Mouse (Mus musculus) myocyte (in vitro differentiated cells): ENCODE results near the gene I830077J02Rik. TPM values are rescaled to one million over a fixed set of nuclear protein-coding genes. Genes with fewer than 3 reads are reported as not detected.

Source experiments
- H3K27me3 ChIP-seq: one replicate; pipeline ENCODE4 v1.6.1; 2011; ENCODE audit not compliant: control insufficient read depth, insufficient read depth, insufficient read length
- H3K36me3 ChIP-seq: one replicate; pipeline ENCODE4 v1.6.1; 2011; ENCODE audit not compliant: control insufficient read depth, insufficient read depth
- H3K4me2 ChIP-seq: one replicate; pipeline ENCODE4 v1.6.1; 2011; ENCODE audit warnings: low read depth, control low read depth
- H3K4me3 ChIP-seq: one replicate; pipeline ENCODE4 v1.5.1; 2011; ENCODE audit warnings: mild to moderate bottlenecking, control low read depth, moderate library complexity
- H3K79me2 ChIP-seq: one replicate; pipeline ENCODE4 v1.6.1; 2011; ENCODE audit not compliant: control insufficient read depth, insufficient read depth
- H3ac ChIP-seq: one replicate; pipeline ENCODE4 v1.6.1; 2011; ENCODE audit not compliant: control insufficient read depth, insufficient read length
- CEBPB ChIP-seq: IDR thresholded peaks from 2 replicates; pipeline ENCODE4 v1.6.1; 2011; ENCODE audit warnings: mild to moderate bottlenecking, moderate library complexity; ENCODE audit not compliant: poor library complexity, insufficient read depth, severe bottlenecking
- E2F4 ChIP-seq: IDR thresholded peaks from one replicate; pipeline ENCODE4 v1.6.1; 2011; ENCODE audit warnings: mild to moderate bottlenecking, control low read depth, moderate library complexity; ENCODE audit not compliant: insufficient read depth
- MAX ChIP-seq: IDR thresholded peaks from one replicate; pipeline ENCODE4 v1.6.1; 2011; ENCODE audit warnings: low read depth, mild to moderate bottlenecking, control low read depth
- MYOD1 ChIP-seq, 3 experiments: IDR thresholded peaks; one replicate each; pipeline ENCODE4 v1.6.1; 2011; ENCODE audit warnings: control low read depth in 2 of 3, low read depth in 2 of 3, mild to moderate bottlenecking in 2 of 3, moderate library complexity in 1 of 3; ENCODE audit not compliant: insufficient read length in 2 of 3, control insufficient read depth in 1 of 3
- MYOG ChIP-seq, 3 experiments: IDR thresholded peaks; one replicate each; pipeline ENCODE4 v1.6.1; 2011; ENCODE audit warnings: control low read depth in 2 of 3, low read depth in 2 of 3, mild to moderate bottlenecking in 2 of 3; ENCODE audit not compliant: insufficient read length in 2 of 3, control insufficient read depth in 1 of 3, insufficient read depth in 1 of 3
- POLR2A ChIP-seq: IDR thresholded peaks from one replicate; pipeline ENCODE4 v1.6.1; 2011; ENCODE audit warnings: low read depth, mild to moderate bottlenecking, control low read depth, moderate library complexity; ENCODE audit not compliant: insufficient read length
- POLR2AphosphoS2 ChIP-seq: IDR thresholded peaks from one replicate; pipeline ENCODE4 v1.6.1; 2011; ENCODE audit warnings: low read depth, control low read depth; ENCODE audit not compliant: insufficient read length
- REST ChIP-seq: IDR thresholded peaks from one replicate; pipeline ENCODE4 v1.6.1; 2011; ENCODE audit warnings: mild to moderate bottlenecking, control low read depth, moderate library complexity; ENCODE audit not compliant: insufficient read depth, insufficient read length
- SRF ChIP-seq: IDR thresholded peaks from one replicate; pipeline ENCODE4 v1.6.1; 2011; ENCODE audit warnings: low read depth; ENCODE audit not compliant: control insufficient read depth, insufficient read length
- TCF12 ChIP-seq: IDR thresholded peaks from one replicate; pipeline ENCODE4 v1.6.1; 2011; ENCODE audit warnings: mild to moderate bottlenecking, control low read depth; ENCODE audit not compliant: poor library complexity, insufficient read depth, severe bottlenecking
- TCF3 ChIP-seq: IDR thresholded peaks from one replicate; pipeline ENCODE4 v1.6.1; 2011; ENCODE audit warnings: low read depth, control low read depth; ENCODE audit not compliant: insufficient read length
- USF1 ChIP-seq: IDR thresholded peaks from one replicate; pipeline ENCODE4 v1.6.1; 2011; ENCODE audit warnings: low read depth, mild to moderate bottlenecking, control low read depth, moderate library complexity
- polyA plus RNA-seq: library from polyadenylated mRNA; unstranded; fragments of >200 nt; fragmentation: generic; extraction: Trizol; gene quantifications from one replicate; pipeline ENCODE4 v1.2.1, GENCODE M21; 2012; ENCODE audit warnings: missing spikeins

The I830077J02Rik gene
- polyA plus RNA-seq, 1 experiment, result 0.07 TPM

DNA sequence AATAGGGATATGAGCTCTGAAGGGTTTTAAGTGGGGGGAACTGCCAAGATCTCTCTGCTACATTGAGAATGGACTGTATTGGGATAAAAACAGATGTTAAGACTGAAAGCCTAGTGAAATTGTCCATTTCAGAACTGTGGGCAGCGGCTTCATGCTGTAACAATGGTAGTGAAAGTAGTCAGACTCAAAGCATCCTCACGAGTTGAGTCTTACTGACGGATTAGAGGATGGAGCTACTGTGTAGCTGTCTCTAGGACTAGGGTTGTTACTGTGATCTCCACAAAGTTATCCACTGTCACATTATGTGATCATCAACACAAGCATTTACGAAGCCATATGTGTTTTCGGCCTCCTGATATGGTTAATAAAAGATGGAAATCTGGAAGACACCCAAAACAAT, 25.7 kb upstream of the I830077J02Rik start:
- Histone ChIP-seq H3K79me2 (peaks cover 89% of the 10 kb centered on the region), H3K4me3 (peak overlapping the region; percentile 63), H3K36me3 (peaks cover 43% of the 10 kb centered on the region), H3ac (peak overlapping the region; percentile 36), H3K4me2 (peak overlapping the region; percentile 85), H3K27me3 (no peaks in the 10 kb centered on the region)
- TF ChIP-seq REST (no peak), MYOG (IDR thresholded peaks at IDR 0.05; ENCODE audit: control insufficient read depth in 1 of 3, insufficient read depth in 1 of 3, insufficient read length in 2 of 3, low read depth in 2 of 3) (no peak), MAX (no peak), TCF3 (no peak), MYOD1 (IDR thresholded peaks at IDR 0.05; ENCODE audit: control insufficient read depth in 1 of 3, insufficient read length in 2 of 3, low read depth in 2 of 3) (no peak), SRF (no peak), E2F4 (no peak), POLR2AphosphoS2 (no peak), POLR2A (no peak), TCF12 (no peak), USF1 (no peak), CEBPB (no peak)

DNA sequence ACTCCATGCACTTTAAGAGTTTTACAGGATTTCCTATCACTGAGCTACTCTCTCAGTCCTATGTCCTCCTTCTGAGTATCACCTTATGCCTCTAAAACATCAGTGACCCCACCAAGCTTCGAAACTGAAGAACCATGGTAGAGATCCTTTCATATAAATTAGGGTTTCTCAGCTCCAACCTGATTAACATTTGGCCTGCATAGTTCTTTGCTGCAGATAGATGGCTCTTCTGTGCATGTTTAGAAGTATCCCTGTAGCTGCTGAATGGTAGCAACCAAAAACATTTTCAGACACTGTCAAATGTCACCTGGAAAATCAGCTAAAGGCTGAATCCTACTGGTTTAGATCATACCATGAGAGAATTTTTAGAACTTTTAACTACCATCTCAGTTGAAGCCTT, 24.8 kb upstream of the I830077J02Rik start:
- TF ChIP-seq MYOG (IDR thresholded peaks at IDR 0.05; ENCODE audit: control insufficient read depth in 1 of 3, insufficient read depth in 1 of 3, insufficient read length in 2 of 3, low read depth in 2 of 3), result no peak
- no peak for TF ChIP-seq MAX
- TF ChIP-seq REST, result no peak
- no peak for TF ChIP-seq USF1
- TF ChIP-seq TCF3, result no peak
- TF ChIP-seq SRF, result no peak
- no peak for TF ChIP-seq TCF12
- TF ChIP-seq POLR2A, result no peak
- no peak for TF ChIP-seq E2F4
- no peak for TF ChIP-seq POLR2AphosphoS2
- no peak for TF ChIP-seq MYOD1 (IDR thresholded peaks at IDR 0.05; ENCODE audit: control insufficient read depth in 1 of 3, insufficient read length in 2 of 3, low read depth in 2 of 3)
- TF ChIP-seq CEBPB, result no peak
- peak overlapping the region; percentile 85 for H3K4me2 ChIP-seq
- H3ac ChIP-seq, result no peak overlapping the region
- H3K4me3 ChIP-seq, result peak overlapping the region; percentile 63
- peaks cover 95% of the 10 kb centered on the region for H3K79me2 ChIP-seq
- H3K27me3 ChIP-seq, result no peaks in the 10 kb centered on the region
- H3K36me3 ChIP-seq, result peaks cover 44% of the 10 kb centered on the region

DNA sequence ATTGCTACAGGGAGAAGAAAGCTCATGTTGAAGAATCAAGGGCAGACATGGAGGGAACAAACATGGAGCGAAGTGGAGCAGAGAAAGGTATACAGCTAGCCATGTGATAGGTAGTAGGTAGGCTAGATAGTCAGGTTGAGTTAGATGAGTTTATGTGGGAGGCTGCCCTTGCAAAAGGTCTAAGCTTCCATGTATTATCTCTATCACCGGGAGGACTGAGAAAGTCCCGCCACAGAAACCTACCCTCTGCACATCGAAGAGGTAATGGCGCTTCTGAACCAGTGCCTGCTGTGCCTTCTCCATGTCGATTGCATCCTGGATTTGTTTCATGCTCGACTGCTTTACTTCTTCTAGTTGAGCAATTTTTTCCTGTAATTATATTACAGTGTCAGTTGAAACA, 18.9 kb upstream of the I830077J02Rik start:
- Histone ChIP-seq H3K79me2 (peaks cover 81% of the 10 kb centered on the region), H3ac (no peak overlapping the region), H3K4me3 (no peak overlapping the region), H3K36me3 (peaks cover 84% of the 10 kb centered on the region), H3K4me2 (no peak overlapping the region), H3K27me3 (no peaks in the 10 kb centered on the region)
- TF ChIP-seq E2F4, result no peak
- TF ChIP-seq TCF3, result no peak
- no peak for TF ChIP-seq CEBPB
- TF ChIP-seq POLR2A, result no peak
- no peak for TF ChIP-seq POLR2AphosphoS2
- TF ChIP-seq MYOD1 (IDR thresholded peaks at IDR 0.05; ENCODE audit: control insufficient read depth in 1 of 3, insufficient read length in 2 of 3, low read depth in 2 of 3), result no peak
- TF ChIP-seq MYOG (IDR thresholded peaks at IDR 0.05; ENCODE audit: control insufficient read depth in 1 of 3, insufficient read depth in 1 of 3, insufficient read length in 2 of 3, low read depth in 2 of 3), result no peak
- TF ChIP-seq TCF12, result no peak
- no peak for TF ChIP-seq REST
- no peak for TF ChIP-seq MAX
- no peak for TF ChIP-seq SRF
- no peak for TF ChIP-seq USF1

DNA sequence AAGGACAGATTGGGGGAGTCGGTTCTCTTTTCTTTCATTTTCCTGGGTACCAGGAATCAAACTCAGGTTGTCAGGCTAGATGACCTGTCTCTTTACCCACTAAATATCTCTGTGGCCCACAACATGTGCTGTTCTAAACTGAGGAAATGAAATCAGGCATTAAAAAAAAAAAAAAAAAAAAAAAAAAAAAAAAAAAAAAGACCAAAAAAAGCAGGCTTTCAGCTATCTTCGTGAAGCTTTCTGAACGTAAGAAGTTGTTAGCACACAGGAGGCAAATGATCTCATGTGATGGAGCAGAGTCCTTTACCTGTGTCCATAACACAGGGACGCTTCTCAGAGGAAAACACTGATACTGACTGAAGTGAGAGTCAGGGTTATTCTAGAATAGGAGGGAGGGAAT, 3.6 kb upstream of the I830077J02Rik start:
- Histone ChIP-seq H3K4me2 (no peak overlapping the region), H3K4me3 (no peak overlapping the region), H3ac (no peak overlapping the region), H3K27me3 (no peaks in the 10 kb centered on the region), H3K36me3 (peaks cover 10% of the 10 kb centered on the region), H3K79me2 (no peaks in the 10 kb centered on the region)
- TF ChIP-seq TCF3, result no peak
- no peak for TF ChIP-seq POLR2A
- no peak for TF ChIP-seq USF1
- TF ChIP-seq MYOG (IDR thresholded peaks at IDR 0.05; ENCODE audit: control insufficient read depth in 1 of 3, insufficient read depth in 1 of 3, insufficient read length in 2 of 3, low read depth in 2 of 3), result no peak
- no peak for TF ChIP-seq REST
- TF ChIP-seq CEBPB, result no peak
- no peak for TF ChIP-seq MAX
- no peak for TF ChIP-seq E2F4
- TF ChIP-seq TCF12, result no peak
